Mouse (Mus musculus): ENCODE results near the gene Wipf2.

DNA sequence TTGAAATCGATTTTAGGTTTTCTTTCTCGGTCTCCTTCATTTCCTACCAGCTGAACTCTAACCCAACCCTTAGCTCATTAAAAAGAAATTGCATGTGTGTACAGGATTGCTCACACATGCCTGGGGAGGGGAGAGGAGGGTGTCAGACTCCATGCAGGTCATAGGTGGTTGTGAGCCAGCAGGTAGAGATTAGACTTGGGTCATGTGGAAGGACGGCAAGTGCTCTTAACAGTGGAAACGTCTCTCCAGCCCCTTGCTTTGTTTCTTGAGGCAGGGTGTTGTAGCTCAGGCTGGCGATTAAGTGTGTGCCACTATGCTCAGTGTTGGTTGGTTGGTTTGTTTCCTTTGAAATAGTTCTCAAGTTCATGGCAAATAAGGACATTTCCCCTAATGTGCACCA lies 7.4 kb downstream of the Wipf2 start:
- TF ChIP-seq GATA1 (IDR thresholded peaks at IDR 0.05; ENCODE audit: borderline replicate concordance, low read length) (no peak), FLI1 (IDR thresholded peaks at IDR 0.05; ENCODE audit: low read length) (no peak)

All from megakaryocyte, embryonic 14.5 days (primary cell).